Mouse (Mus musculus) mouse trophoblast stem cell (cell line): Measurements from ENCODE around the gene Axdnd1.
"Not testable (repeated sequence)": the region's sequence is repeated elsewhere in the genome, so short reads cannot be mapped to it uniquely, and the experiment has no call there.

Source experiments
- in situ Hi-C, 2 experiments: fragments of 300-500 bp; cut with MseI, MboI; formaldehyde crosslinking; loops; 2 replicates in 1 of 2; 3 replicates in 1 of 2; pipeline ENCODE4 v1.15.1; 2025

Gene Axdnd1

GRCm38 (mm10) chr1:156340847-156341246 lies 80.1 kb downstream of the Axdnd1 start:
- in situ Hi-C loops: no loop called here

DNA sequence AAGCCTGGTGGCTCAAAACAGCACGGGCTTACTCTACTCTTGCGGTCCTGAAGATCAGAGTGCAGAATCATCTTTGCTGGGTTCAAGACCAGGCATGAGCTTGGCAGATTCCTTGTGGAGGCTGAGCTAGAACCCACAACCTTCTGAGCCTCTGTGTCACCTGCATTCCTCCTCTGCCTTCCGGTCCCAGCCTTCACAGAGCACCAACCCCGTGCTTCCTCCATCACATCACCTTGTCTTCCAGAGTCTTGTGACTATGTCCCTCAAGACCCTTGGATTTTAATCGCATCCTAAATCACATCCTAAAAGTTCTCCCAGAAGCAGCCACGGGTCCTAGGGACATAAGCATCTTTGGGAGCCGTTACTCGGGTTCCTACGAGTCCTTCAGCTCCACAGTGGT lies 97.8 kb downstream of the Axdnd1 start:
- in situ Hi-C loops: no loop called here

GRCm38 (mm10) chr1:156310630-156311029 lies 110.3 kb downstream of the Axdnd1 start, which contains the start of gene Nphs2:
TSS of gene Nphs2 (plus strand) at chr1:156310727.
- in situ Hi-C loops: no loop called here

DNA sequence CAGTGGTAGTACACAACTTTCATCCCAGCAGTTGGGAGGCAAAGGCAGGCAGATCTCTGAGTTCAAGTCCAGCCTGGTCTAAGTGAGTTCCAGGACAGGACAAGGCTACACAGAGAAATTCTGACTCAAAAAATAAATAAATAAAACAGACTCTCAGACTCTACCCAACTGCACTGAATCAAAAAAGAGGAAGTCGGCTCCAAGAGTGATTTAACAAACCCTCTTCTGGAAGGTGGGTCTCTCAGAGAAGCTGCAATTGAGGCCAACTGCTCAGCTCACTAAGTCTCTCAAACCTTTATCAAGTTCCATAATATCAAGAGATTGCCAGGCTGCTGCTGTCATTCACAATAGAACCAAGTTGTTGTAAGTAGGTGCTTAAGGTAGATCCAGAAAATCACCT lies 112.4 kb downstream of the Axdnd1 start:
- in situ Hi-C loops: no loop called here

- in situ Hi-C loops: no loop called here
These were observed 117.8 kb downstream of the Axdnd1 start, which contains the start of gene Tdrd5 for GRCm38 (mm10) chr1:156302911-156303749. TSS of gene Tdrd5 (minus strand) at chr1:156303664.

DNA sequence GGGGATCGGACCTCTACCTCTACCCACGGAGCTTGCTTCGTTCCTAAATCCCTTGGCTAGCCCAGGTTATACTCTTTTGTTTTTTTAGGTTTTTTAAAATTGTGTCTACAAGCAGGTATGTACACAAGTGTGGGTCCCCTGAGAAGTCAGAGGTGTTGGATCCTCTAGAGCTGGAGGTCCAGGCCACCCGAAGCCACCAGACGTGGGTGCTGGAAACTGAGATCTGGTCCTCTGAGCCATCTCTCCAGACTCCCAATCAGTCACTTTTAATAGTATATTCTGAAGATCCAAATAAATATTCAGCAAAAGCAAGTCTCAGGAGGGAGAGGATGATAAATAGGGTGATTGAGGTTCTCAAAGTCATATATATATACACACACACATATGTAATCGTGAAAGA lies 130.9 kb downstream of the Axdnd1 start:
- in situ Hi-C loops: no loop called here

DNA sequence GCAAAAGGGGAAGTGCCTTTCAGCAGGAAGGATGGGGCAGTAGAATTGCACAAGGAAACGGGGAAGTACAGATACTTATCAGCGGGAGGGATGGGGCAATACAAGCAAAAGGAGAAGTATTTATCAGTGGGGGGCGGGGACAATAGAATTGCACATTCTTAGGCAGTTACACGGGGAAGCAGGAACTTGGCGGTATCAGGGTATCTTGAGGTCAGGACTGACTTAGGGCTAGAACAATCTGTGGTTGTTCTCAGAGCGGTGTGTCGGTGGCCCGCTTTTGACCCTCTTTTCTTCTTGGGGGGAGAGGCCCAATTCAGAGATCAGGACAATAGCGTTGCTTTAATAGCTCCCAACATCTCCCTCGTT lies 131.8 kb downstream of the Axdnd1 start:
- in situ Hi-C loops: not testable (repeated sequence)

GRCm38 (mm10) chr1:156288556-156289221 lies 132.3 kb downstream of the Axdnd1 start:
- in situ Hi-C loops: no loop called here

DNA sequence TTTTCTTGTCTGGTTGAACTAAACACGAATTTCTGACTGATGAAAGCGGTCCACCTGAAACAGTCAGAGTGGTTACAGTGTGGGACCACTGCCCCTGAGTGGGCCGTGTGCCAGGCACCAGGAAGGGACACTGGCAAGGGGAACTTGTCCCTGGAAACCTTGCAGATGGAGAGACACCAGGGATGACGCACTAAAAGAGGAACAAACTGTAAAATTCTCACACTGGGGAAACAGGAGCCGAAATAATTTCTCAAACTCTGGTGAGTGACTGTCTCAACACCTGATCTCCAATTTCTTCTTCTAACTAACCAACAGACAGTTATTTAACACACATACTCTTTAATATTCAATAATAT lies 135.4 kb downstream of the Axdnd1 start:
- in situ Hi-C loops: no loop called here

DNA sequence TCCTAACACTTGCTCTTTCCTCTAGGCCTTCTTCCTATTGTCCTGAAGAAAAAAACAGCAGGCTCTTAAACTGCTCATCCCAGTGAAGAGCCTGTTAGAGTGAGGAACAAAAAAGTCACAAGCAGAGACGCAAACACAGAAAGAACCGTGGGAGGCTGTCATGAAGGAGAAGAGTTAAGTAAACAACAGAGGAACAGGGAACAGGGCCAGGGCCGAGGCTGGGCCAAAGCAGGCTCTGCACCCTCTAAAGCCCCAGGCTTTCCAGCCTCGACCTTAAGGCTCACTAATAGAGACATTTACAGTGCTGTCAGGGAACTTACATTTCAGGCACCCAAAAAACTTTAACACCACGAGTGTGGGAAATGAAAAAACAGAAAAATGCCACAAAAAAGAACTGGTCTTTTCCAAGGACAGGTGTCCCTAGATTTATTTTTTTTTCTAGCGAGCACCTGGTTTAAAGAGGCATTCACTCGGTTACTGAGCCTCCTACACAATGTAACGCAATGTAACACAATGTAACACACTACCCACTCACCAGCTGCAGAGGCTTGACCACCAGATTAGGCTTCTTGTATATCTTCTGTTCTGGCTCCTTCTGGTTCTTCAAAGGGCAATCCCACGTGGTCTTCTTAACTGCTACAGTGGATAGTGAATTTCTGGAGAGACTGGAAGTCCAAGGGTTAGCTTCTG lies 136.0 kb downstream of the Axdnd1 start:
- in situ Hi-C loops: no loop called here

- in situ Hi-C loops: no loop called here
These were observed 136.8 kb downstream of the Axdnd1 start for GRCm38 (mm10) chr1:156284207-156284606.

GRCm38 (mm10) chr1:156280131-156280530 lies 140.8 kb downstream of the Axdnd1 start:
- in situ Hi-C loops: no loop called here

DNA sequence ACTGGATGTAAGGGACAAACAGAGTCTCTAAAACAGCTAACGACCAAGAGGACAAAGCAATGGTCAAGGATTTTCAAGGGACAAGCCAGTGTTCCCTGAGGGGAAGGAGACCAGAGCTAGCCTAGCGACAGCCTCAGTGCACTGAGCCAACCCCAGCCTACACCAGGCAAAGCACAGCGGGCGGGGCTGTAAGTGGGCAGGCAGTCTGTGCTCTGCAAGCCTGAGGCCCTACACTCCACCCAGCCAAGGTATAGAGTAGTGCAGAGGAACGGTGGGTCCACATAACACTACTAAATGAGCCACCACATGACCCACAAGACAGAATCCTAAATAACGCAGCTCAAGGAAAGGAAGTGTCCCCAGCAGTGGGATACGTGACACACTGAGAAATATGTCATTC lies 147.3 kb downstream of the Axdnd1 start:
- in situ Hi-C loops: no loop called here
